Mouse (Mus musculus): ENCODE measurements around the gene Gm10283. TPM values are rescaled to one million over a fixed set of nuclear protein-coding genes. Genes with fewer than 3 reads are reported as not detected.

The Gm10283 gene
- polyA plus RNA-seq (2012; ENCODE audit: low replicate concordance): not detected in 2 replicates

DNA sequence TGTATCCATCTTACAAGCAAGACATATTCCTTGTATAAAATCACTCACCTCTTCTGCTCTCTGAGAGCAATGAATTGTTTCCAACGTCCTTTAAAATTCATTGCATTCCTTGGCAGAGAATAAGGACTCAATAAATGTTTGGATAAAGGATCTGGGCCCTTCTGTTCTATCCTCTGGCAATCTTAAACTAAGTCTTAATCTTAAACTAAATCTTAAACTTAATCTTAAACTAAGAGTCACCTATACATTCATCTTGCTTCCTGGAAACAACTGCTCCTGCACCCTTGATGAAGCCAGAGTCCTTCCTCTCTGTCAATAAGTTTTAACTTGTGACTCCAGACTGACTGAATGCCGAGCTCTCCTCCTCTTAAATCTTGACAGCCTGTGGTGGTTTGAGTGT is at the start of gene Gm10283:
Gm10283 (minus strand) TSS at position 101 of the 400 bp plus-strand sequence.

GRCm38 (mm10) chr8:60505653-60506521 is 2.9 kb upstream of the Gm10283 start, which contains the start of gene Aadat:
Gene Aadat (plus strand): TSS chr8:60505932.

Other genes with a start within 250 kb of the Gm10283 start
- not detected in 2 replicates for gene Aadat, start 2.7 kb upstream of the Gm10283 start, polyA plus RNA-seq (2012; ENCODE audit: low replicate concordance)
- gene Mfap3l, start 129.6 kb upstream of the Gm10283 start, polyA plus RNA-seq (2012; ENCODE audit: low replicate concordance): not detected in 2 replicates